Mouse (Mus musculus) lung, postnatal 36 days (tissue): Measurements from ENCODE around the gene Cd34.

Experiments
- DNase-seq: peaks from one replicate; pipeline ENCODE4 v3.0.0; 2022; ENCODE audit warnings: mixed read lengths

The Cd34 gene

GRCm38 (mm10) chr1:194976164-194976516 is 37.5 kb downstream of the Cd34 start:
- peak; percentile 95 for DNase-seq

- peak; percentile 92 for DNase-seq
Observed at GRCm38 (mm10) chr1:194976517-194977370, 38.1 kb downstream of the Cd34 start.

GRCm38 (mm10) chr1:194977371-194977761 is 38.7 kb downstream of the Cd34 start:
- no peak for DNase-seq

- DNase-seq = peak; percentile 79
Observed at GRCm38 (mm10) chr1:194977946-194978720, 39.5 kb downstream of the Cd34 start.

GRCm38 (mm10) chr1:194980826-194981435 is 42.3 kb downstream of the Cd34 start:
- no peak for DNase-seq

- DNase-seq = no peak
Observed at GRCm38 (mm10) chr1:194982931-194983690, 44.5 kb downstream of the Cd34 start.

- DNase-seq = no peak
Observed at GRCm38 (mm10) chr1:194984914-194985313, 46.3 kb downstream of the Cd34 start.

- peak; percentile 52 for DNase-seq
Observed at GRCm38 (mm10) chr1:194985442-194986210, 47.0 kb downstream of the Cd34 start.

- DNase-seq = peak; percentile 39
Observed at GRCm38 (mm10) chr1:194989024-194989423, 50.4 kb downstream of the Cd34 start.

GRCm38 (mm10) chr1:194990976-194991375 is 52.4 kb downstream of the Cd34 start:
- no peak for DNase-seq

GRCm38 (mm10) chr1:194991654-194992053 is 53.0 kb downstream of the Cd34 start:
- DNase-seq = no peak

- DNase-seq = no peak
Observed at GRCm38 (mm10) chr1:194992589-194993317, 54.1 kb downstream of the Cd34 start.

GRCm38 (mm10) chr1:194993409-194993988 is 54.9 kb downstream of the Cd34 start:
- DNase-seq = no peak

- DNase-seq = no peak
Observed at GRCm38 (mm10) chr1:194994262-194994661, 55.6 kb downstream of the Cd34 start.

- DNase-seq = peak; percentile 92
Observed at GRCm38 (mm10) chr1:194995196-194995595, 56.6 kb downstream of the Cd34 start.

- no peak for DNase-seq
Observed at GRCm38 (mm10) chr1:194998396-194998795, 59.8 kb downstream of the Cd34 start.

GRCm38 (mm10) chr1:195003328-195003727 is 64.7 kb downstream of the Cd34 start:
- DNase-seq = no peak

- DNase-seq = no peak
Observed at GRCm38 (mm10) chr1:195004194-195004593, 65.6 kb downstream of the Cd34 start.

- no peak for DNase-seq
Observed at GRCm38 (mm10) chr1:195006267-195006666, 67.6 kb downstream of the Cd34 start.
